ENCODE assay signal across 25 mouse cellular contexts in genomic region chr6:54053316-54053715, GRCm38 (mm10). TPM values are rescaled to one million over a fixed set of nuclear protein-coding genes. Genes with fewer than 3 reads are reported as not detected.
DNase-seq lines count a peak whose midpoint lies in the region; ATAC-seq and TF ChIP-seq lines count a peak whose summit lies in the region.
"Had no signal": no experiment of that assay in that cellular context is flagged by ENCODE, and none has a peak within 500 bp of the region (broad histone marks: within the 10 kb centered on the region; RNA-seq: fewer than 3 reads in every experiment).

No protein-coding gene starts in this region.

- peaks cover 19% of the 10 kb centered on the region for H3K4me1 ChIP-seq in forebrain, postnatal 0 days (ENCODE audit: insufficient read depth)
- H3K4me1 ChIP-seq in forebrain, embryonic 11.5 days (replicated peaks; ENCODE audit: control insufficient read depth, insufficient read depth, low read length) = 0 out of 2 replicates have a peak, but pooled peaks cover 2% of the 10 kb centered on the region
- H3K4me1 ChIP-seq: embryonic facial prominence, embryonic 12.5 days had no signal

- H3K27me3 ChIP-seq in forebrain, postnatal 0 days (ENCODE audit: insufficient read depth, low read length) = no peaks in the 10 kb centered on the region
- H3K27me3 ChIP-seq in forebrain, embryonic 11.5 days (ENCODE audit: control insufficient read depth, insufficient read depth, low read length) = no peaks in the 10 kb centered on the region
- H3K27me3 ChIP-seq: embryonic facial prominence, embryonic 12.5 days; embryonic facial prominence, embryonic 15.5 days; heart, embryonic 13.5 days had no signal

- no peak overlapping the region for H3K4me3 ChIP-seq in forebrain, postnatal 0 days (ENCODE audit: low read depth, low read length)
- H3K4me3 ChIP-seq in forebrain, embryonic 11.5 days (ENCODE audit: low read depth, low read length) = no peak overlapping the region
- H3K4me3 ChIP-seq: embryonic facial prominence, embryonic 12.5 days; embryonic facial prominence, embryonic 15.5 days; erythroblast, embryonic 14.5 days; gastrocnemius, adult 2 months; heart, embryonic 10.5 days; heart, embryonic 13.5 days had no signal

- H3K27ac ChIP-seq in forebrain, postnatal 0 days (ENCODE audit: low read depth, low read length) = no peak overlapping the region
- H3K27ac ChIP-seq in forebrain, embryonic 11.5 days (ENCODE audit: low read depth, low read length) = no peak overlapping the region
- H3K27ac ChIP-seq: embryonic facial prominence, embryonic 12.5 days; embryonic facial prominence, embryonic 15.5 days; gastrocnemius, adult 2 months; heart, embryonic 10.5 days; heart, embryonic 13.5 days; hindbrain, embryonic 14.5 days; hindbrain, postnatal 0 days had no signal

- 45% methylated on average over 3 of the region's 3 CpGs for WGBS in forebrain, postnatal 0 days
- 92% methylated on average over 3 of the region's 3 CpGs for WGBS in forebrain, embryonic 11.5 days

- DNase-seq in cerebellum, adult 9-11 months = peak; percentile 20
- DNase-seq in cerebellum, adult 8-10 months = no peak
- peak; percentile 47 for DNase-seq in forebrain, postnatal 0 days
- DNase-seq in forebrain, embryonic 11.5 days (ENCODE audit: low spot score) = no peak
- peak; percentile 28 to 38 for DNase-seq in left cerebral cortex, adult 18-20 months (ENCODE audit: low spot score in 2 of 2)
- no peak for DNase-seq in left cerebral cortex, adult 9 months (ENCODE audit: low spot score in 2 of 2)
- DNase-seq: adrenal gland, adult 8-10 months; adrenal gland, postnatal 36 days; cerebellum, adult 9-10 months; gastrocnemius, adult 2 months; gastrocnemius, postnatal 14 days; heart, adult 18-20 months; heart, postnatal 14 days; heart, postnatal 4 days; kidney, adult 18-20 months had no signal

- no peak overlapping the region for H3K9ac ChIP-seq in forebrain, postnatal 0 days
- no peak overlapping the region for H3K9ac ChIP-seq in forebrain, embryonic 11.5 days (ENCODE audit: low read length)
- H3K9ac ChIP-seq: embryonic facial prominence, embryonic 12.5 days; embryonic facial prominence, embryonic 15.5 days; heart, embryonic 13.5 days; hindbrain, embryonic 14.5 days had no signal

- H3K36me3 ChIP-seq in forebrain, postnatal 0 days (ENCODE audit: insufficient read depth) = no peaks in the 10 kb centered on the region
- no peaks in the 10 kb centered on the region for H3K36me3 ChIP-seq in forebrain, embryonic 11.5 days (ENCODE audit: control insufficient read depth, insufficient read depth, low read length)
- H3K36me3 ChIP-seq: embryonic facial prominence, embryonic 12.5 days; embryonic facial prominence, embryonic 15.5 days; heart, embryonic 10.5 days; heart, embryonic 13.5 days had no signal

- no peak overlapping the region for H3K4me2 ChIP-seq in forebrain, postnatal 0 days (ENCODE audit: low read depth)
- no peak overlapping the region for H3K4me2 ChIP-seq in forebrain, embryonic 11.5 days (ENCODE audit: low read depth, low read length, severe bottlenecking)
- H3K4me2 ChIP-seq: embryonic facial prominence, embryonic 12.5 days; embryonic facial prominence, embryonic 15.5 days; heart, embryonic 13.5 days; hindbrain, embryonic 14.5 days had no signal

- peak; percentile 44; the same call in 1 of the 2 replicates for ATAC-seq in forebrain, postnatal 0 days
- no peak for ATAC-seq in forebrain, embryonic 11.5 days (replicated peaks; ENCODE audit: low FRiP score)
- ATAC-seq in erythroblast, adult 5-6 weeks (replicated peaks; ENCODE audit: low FRiP score, poor library complexity, severe bottlenecking) = no peak
- ATAC-seq: activated CD4-positive, CD25-positive, alpha-beta regulatory T cell, adult 4 months; hindbrain, postnatal 0 days; inflammation-experienced regulatory T-cells, adult 6 months had no signal

- no peaks in the 10 kb centered on the region for H3K9me3 ChIP-seq in forebrain, postnatal 0 days (ENCODE audit: low read length)
- H3K9me3 ChIP-seq in forebrain, embryonic 11.5 days (ENCODE audit: control insufficient read depth, low read length) = no peaks in the 10 kb centered on the region
- H3K9me3 ChIP-seq: embryonic facial prominence, embryonic 12.5 days; embryonic facial prominence, embryonic 15.5 days; heart, embryonic 10.5 days; heart, embryonic 13.5 days had no signal

- TF ChIP-seq CTCF in forebrain, postnatal 0 days (IDR thresholded peaks at IDR 0.05; ENCODE audit: low read depth) = no peak

RNA-seq across cellular contexts. Expression of gene Chn2, which starts 14.0 kb away (rescaled TPM):
- total RNA-seq in forebrain, postnatal 0 days (2014; rRNA removed) = 43.9 and 49.4 TPM in 2 replicates
- 28.7 and 33.3 TPM in 2 replicates for polyA plus RNA-seq in forebrain, postnatal 0 days (2015; fragmentation: Nextera tagmentation; extraction: Ambion mirVana)
- 19.6 and 20.3 TPM in 2 replicates for polyA plus RNA-seq in forebrain, embryonic 11.5 days (2014; fragmentation: Nextera tagmentation; extraction: Ambion mirVana)
- 10 to 100 TPM; 39.0 to 40.2 TPM for total RNA-seq in left cerebral cortex, adult 18-20 months (2021)
- total RNA-seq in erythroblast, adult 5-6 weeks (2015; ENCODE audit: low replicate concordance) = 2.3 and 7.3 TPM in 2 replicates
- 1.8 and 2.5 TPM in 2 replicates for total RNA-seq in erythroblast, adult 5-6 weeks (2017; ENCODE audit: low replicate concordance)
- polyA plus RNA-seq: erythroblast, embryonic 14.5 days had no signal

Comparison
In these comparisons a context has a peak if more than half of its experiments do, and no peak if none do; other contexts are left out.
1. DNase-seq: peak in cerebellum, adult 9-11 months (single experiment), forebrain, postnatal 0 days (single experiment) and left cerebral cortex, adult 18-20 months (2 of 2); none in cerebellum, adult 8-10 months (single experiment), forebrain, embryonic 11.5 days (single experiment) and left cerebral cortex, adult 9 months (0 of 2).